Mouse (Mus musculus): ENCODE results near the gene Eml2. TPM values are rescaled to one million over a fixed set of nuclear protein-coding genes. Genes with fewer than 3 reads are reported as not detected.

The Eml2 gene
- polyA plus RNA-seq, 1 experiment from 2014 or later, result 6.8 TPM

- peak overlapping the region; percentile 32 for H3K4me2 ChIP-seq
- ATAC-seq (ENCODE audit: low read depth), result no peak
- H3K36me3 ChIP-seq, result no peaks in the 10 kb centered on the region
- H3K9me3 ChIP-seq, result no peaks in the 10 kb centered on the region
- H3K4me1 ChIP-seq (replicated peaks), result peaks cover 28% of the 10 kb centered on the region
- H3K27me3 ChIP-seq, result peaks cover 53% of the 10 kb centered on the region
- no peak overlapping the region; the same call in 1 of the 2 replicates for H3K4me3 ChIP-seq
- no peak overlapping the region for H3K27ac ChIP-seq (replicated peaks)
- 3% methylated on average over 13 of the region's 13 CpGs for WGBS
- no peak overlapping the region for H3K9ac ChIP-seq
These were observed 11.2 kb upstream of the Eml2 start for GRCm38 (mm10) chr7:19164978-19165377.

- Histone ChIP-seq H3K4me2 (peak within 1 kb of the TSS; percentile 36), H3K9ac (peak within 1 kb of the TSS; percentile 49), H3K27me3 (peaks cover 48% of the 10 kb centered on the region), H3K4me3 (peak within 1 kb of the TSS; percentile 6; the same call in 1 of the 2 replicates), H3K4me1 (replicated peaks) (peaks cover 27% of the 10 kb centered on the region), H3K27ac (replicated peaks) (no peak within 1 kb of the TSS), H3K9me3 (no peaks in the 10 kb centered on the region), H3K36me3 (no peaks in the 10 kb centered on the region)
- peak; percentile 23; the same call in 1 of the 2 replicates for ATAC-seq (ENCODE audit: low read depth)
- 11% methylated on average over 14 of the region's 14 CpGs for WGBS
These were observed 10.4 kb upstream of the Eml2 start, which contains the start of gene Gipr for GRCm38 (mm10) chr7:19165656-19166423. Gipr (minus strand) TSS chr7:19166127.

- Histone ChIP-seq H3K9me3 (no peaks in the 10 kb centered on the region), H3K4me2 (no peak overlapping the region), H3K36me3 (no peaks in the 10 kb centered on the region), H3K4me3 (no peak overlapping the region), H3K27ac (replicated peaks) (no peak overlapping the region), H3K4me1 (replicated peaks) (peaks cover 32% of the 10 kb centered on the region), H3K9ac (no peak overlapping the region), H3K27me3 (peaks cover 43% of the 10 kb centered on the region)
- WGBS, result 85% methylated on average over 3 of the region's 3 CpGs
- ATAC-seq (ENCODE audit: low read depth), result no peak
These were observed 9.2 kb upstream of the Eml2 start for GRCm38 (mm10) chr7:19166990-19167389.

- H3K27me3 ChIP-seq, result peaks cover 27% of the 10 kb centered on the region
- no peak overlapping the region for H3K4me3 ChIP-seq
- 59% methylated on average over 10 of the region's 10 CpGs for WGBS
- no peaks in the 10 kb centered on the region for H3K36me3 ChIP-seq
- no peak for ATAC-seq (ENCODE audit: low read depth)
- H3K4me1 ChIP-seq (replicated peaks), result peaks cover 43% of the 10 kb centered on the region
- H3K9me3 ChIP-seq, result no peaks in the 10 kb centered on the region
- no peak overlapping the region for H3K4me2 ChIP-seq
- no peak overlapping the region for H3K9ac ChIP-seq
- no peak overlapping the region for H3K27ac ChIP-seq (replicated peaks)
These were observed 6.7 kb upstream of the Eml2 start for GRCm38 (mm10) chr7:19169506-19169905.

GRCm38 (mm10) chr7:19170142-19170541 is 6.1 kb upstream of the Eml2 start:
- Histone ChIP-seq H3K9ac (no peak overlapping the region), H3K36me3 (no peaks in the 10 kb centered on the region), H3K4me1 (replicated peaks) (peaks cover 37% of the 10 kb centered on the region), H3K4me2 (no peak overlapping the region), H3K27me3 (peaks cover 24% of the 10 kb centered on the region), H3K27ac (replicated peaks) (peak overlapping the region; percentile 23; the same call in 1 of the 2 replicates), H3K4me3 (no peak overlapping the region), H3K9me3 (no peaks in the 10 kb centered on the region)
- no peak for ATAC-seq (ENCODE audit: low read depth)
- 60% methylated on average over 8 of the region's 8 CpGs for WGBS

GRCm38 (mm10) chr7:19171831-19172230 is 4.4 kb upstream of the Eml2 start:
- peaks cover 20% of the 10 kb centered on the region for H3K27me3 ChIP-seq
- H3K36me3 ChIP-seq, result no peaks in the 10 kb centered on the region
- H3K27ac ChIP-seq (replicated peaks), result peak overlapping the region; percentile 46
- H3K4me1 ChIP-seq (replicated peaks), result peaks cover 29% of the 10 kb centered on the region
- H3K9ac ChIP-seq, result peak overlapping the region; percentile 4; the same call in 1 of the 2 replicates
- H3K4me2 ChIP-seq, result no peak overlapping the region
- WGBS, result 45% methylated on average over 8 of the region's 8 CpGs
- H3K4me3 ChIP-seq, result no peak overlapping the region
- no peak for ATAC-seq (ENCODE audit: low read depth)
- H3K9me3 ChIP-seq, result no peaks in the 10 kb centered on the region

- peaks cover 30% of the 10 kb centered on the region for H3K27me3 ChIP-seq
- peaks cover 39% of the 10 kb centered on the region for H3K4me1 ChIP-seq (replicated peaks)
- H3K4me3 ChIP-seq, result peak overlapping the region; percentile 30
- no peaks in the 10 kb centered on the region for H3K36me3 ChIP-seq
- H3K4me2 ChIP-seq, result peak overlapping the region; percentile 52
- 3% methylated on average over 17 of the region's 17 CpGs for WGBS
- no peak for ATAC-seq (ENCODE audit: low read depth)
- no peaks in the 10 kb centered on the region for H3K9me3 ChIP-seq
- peak overlapping the region; percentile 46; the same call in 1 of the 2 replicates for H3K27ac ChIP-seq (replicated peaks)
- H3K9ac ChIP-seq, result peak overlapping the region; percentile 28; the same call in 1 of the 2 replicates
These were observed 3.3 kb upstream of the Eml2 start for GRCm38 (mm10) chr7:19172874-19173273.

GRCm38 (mm10) chr7:19176516-19176947 is 311 bp downstream of the Eml2 start:
- Histone ChIP-seq H3K9ac (peak overlapping the region; percentile 85), H3K27me3 (peaks cover 55% of the 10 kb centered on the region), H3K4me1 (replicated peaks) (peaks cover 58% of the 10 kb centered on the region), H3K36me3 (peaks cover 2% of the 10 kb centered on the region; the same call in 1 of the 2 replicates), H3K4me3 (peak overlapping the region; percentile 67), H3K27ac (replicated peaks) (peak overlapping the region; percentile 85), H3K4me2 (peak overlapping the region; percentile 68), H3K9me3 (no peaks in the 10 kb centered on the region)
- ATAC-seq (ENCODE audit: low read depth), result peak; percentile 51
- 2% methylated on average over 21 of the region's 21 CpGs for WGBS

- WGBS, result 64% methylated on average over 7 of the region's 7 CpGs
- Histone ChIP-seq H3K4me1 (replicated peaks) (peaks cover 54% of the 10 kb centered on the region), H3K27me3 (peaks cover 55% of the 10 kb centered on the region)
These were observed 995 bp downstream of the Eml2 start for GRCm38 (mm10) chr7:19177216-19177615.

GRCm38 (mm10) chr7:19178035-19178434 is 1.8 kb downstream of the Eml2 start:
- Histone ChIP-seq H3K36me3 (peaks cover 15% of the 10 kb centered on the region; the same call in 1 of the 2 replicates), H3K4me2 (peak overlapping the region; percentile 68), H3K4me3 (peak overlapping the region; percentile 67), H3K9ac (peak overlapping the region; percentile 62), H3K27ac (replicated peaks) (no peak overlapping the region), H3K4me1 (replicated peaks) (peaks cover 45% of the 10 kb centered on the region), H3K9me3 (no peaks in the 10 kb centered on the region), H3K27me3 (peaks cover 55% of the 10 kb centered on the region)
- 7% methylated on average over 18 of the region's 18 CpGs for WGBS
- ATAC-seq (ENCODE audit: low read depth), result no peak

More at GRCm38 (mm10) chr7:19177216-19177615, 995 bp downstream of the Eml2 start:
- peaks cover 7% of the 10 kb centered on the region; the same call in 1 of the 2 replicates for H3K36me3 ChIP-seq
- ATAC-seq (ENCODE audit: low read depth), result no peak
- H3K27ac ChIP-seq (replicated peaks), result no peak overlapping the region
- peak overlapping the region; percentile 85 for H3K9ac ChIP-seq
- no peaks in the 10 kb centered on the region for H3K9me3 ChIP-seq
- H3K4me2 ChIP-seq, result peak overlapping the region; percentile 68
- H3K4me3 ChIP-seq, result peak overlapping the region; percentile 67

GRCm38 (mm10) chr7:19178443-19179092 is 2.3 kb downstream of the Eml2 start:
- peak overlapping the region; percentile 62 for H3K9ac ChIP-seq
- ATAC-seq (ENCODE audit: low read depth), result no peak
- H3K27me3 ChIP-seq, result peaks cover 52% of the 10 kb centered on the region
- peak overlapping the region; percentile 67 for H3K4me3 ChIP-seq
- H3K27ac ChIP-seq (replicated peaks), result no peak overlapping the region
- no peaks in the 10 kb centered on the region for H3K9me3 ChIP-seq
- peaks cover 17% of the 10 kb centered on the region for H3K36me3 ChIP-seq
- peaks cover 40% of the 10 kb centered on the region for H3K4me1 ChIP-seq (replicated peaks)
- peak overlapping the region; percentile 68 for H3K4me2 ChIP-seq
- WGBS, result 5% methylated on average over 27 of the region's 27 CpGs

- Histone ChIP-seq H3K27ac (replicated peaks) (no peak overlapping the region), H3K4me3 (peak overlapping the region; percentile 67), H3K9me3 (no peaks in the 10 kb centered on the region), H3K9ac (peak overlapping the region; percentile 53), H3K4me2 (peak overlapping the region; percentile 68), H3K27me3 (peaks cover 46% of the 10 kb centered on the region), H3K36me3 (peaks cover 23% of the 10 kb centered on the region), H3K4me1 (replicated peaks) (peaks cover 46% of the 10 kb centered on the region)
- under 1% methylated on average over 31 of the region's 32 CpGs for WGBS
- ATAC-seq (ENCODE audit: low read depth), result no peak
These were observed 3.0 kb downstream of the Eml2 start for GRCm38 (mm10) chr7:19179173-19179572.
